ENCODE assay signal across 8 mouse cellular contexts in genomic region chr16:85677027-85677426, GRCm38 (mm10).
DNase-seq lines count a peak whose midpoint lies in the region; ATAC-seq and TF ChIP-seq lines count a peak whose summit lies in the region.

No protein-coding gene starts in this region.

- ATAC-seq in heart, embryonic 13.5 days (ENCODE audit: extremely low read depth, insufficient number of reproducible peaks, low FRiP score, low TSS enrichment), result no peak
- ATAC-seq in kidney, embryonic 14.5 days (ENCODE audit: low FRiP score, low TSS enrichment), result peak; percentile 69; the same call in 1 of the 2 replicates

- H3K36me3 ChIP-seq in heart, embryonic 13.5 days, result no peaks in the 10 kb centered on the region
- H3K36me3 ChIP-seq in kidney, embryonic 14.5 days (ENCODE audit: control insufficient read depth, insufficient read depth, low read length), result no peaks in the 10 kb centered on the region

- WGBS in heart, embryonic 13.5 days, result 27% methylated on average over 9 of the region's 9 CpGs
- WGBS in kidney, embryonic 14.5 days, result 37% methylated on average over 9 of the region's 9 CpGs

- H3K4me3 ChIP-seq in cortical plate, adult 2 months (ENCODE audit: insufficient read depth, low read length), result no peak overlapping the region
- H3K4me3 ChIP-seq in heart, embryonic 13.5 days, result no peak overlapping the region
- H3K4me3 ChIP-seq in kidney, embryonic 14.5 days (ENCODE audit: low read length), result no peak overlapping the region

- H3K27ac ChIP-seq in cortical plate, adult 2 months (ENCODE audit: insufficient read depth, low read length), result no peak overlapping the region
- no peak overlapping the region for H3K27ac ChIP-seq in heart, embryonic 13.5 days (replicated peaks)
- H3K27ac ChIP-seq in kidney, embryonic 14.5 days (ENCODE audit: low read depth, low read length), result no peak overlapping the region

- peak overlapping the region; percentile 21 for H3K4me2 ChIP-seq in heart, embryonic 13.5 days
- no peak overlapping the region for H3K4me2 ChIP-seq in kidney, embryonic 14.5 days (replicated peaks; ENCODE audit: low read depth, low read length)

- H3K9ac ChIP-seq in heart, embryonic 13.5 days, result no peak overlapping the region
- H3K9ac ChIP-seq in kidney, embryonic 14.5 days (ENCODE audit: low read depth, low read length), result no peak overlapping the region

- DNase-seq in urinary bladder, postnatal 25 days (ENCODE audit: low spot score), result peak; percentile 23
- no peak for DNase-seq in urinary bladder, postnatal 10 days (ENCODE audit: low spot score)
- DNase-seq in lung, adult 18-20 months, result peak; percentile 6 to 17
- DNase-seq in retina, embryonic 14.5 days (ENCODE audit: low spot score), result peak; percentile 80
- no peak for DNase-seq in T-cell, adult 2 months (ENCODE audit: low spot score)

- H3K9me3 ChIP-seq in heart, embryonic 13.5 days, result no peaks in the 10 kb centered on the region
- H3K9me3 ChIP-seq in kidney, embryonic 14.5 days (ENCODE audit: control insufficient read depth, low read length), result no peaks in the 10 kb centered on the region

- H3K27me3 ChIP-seq in heart, embryonic 13.5 days (replicated peaks), result no peaks in the 10 kb centered on the region
- no peaks in the 10 kb centered on the region for H3K27me3 ChIP-seq in kidney, embryonic 14.5 days (ENCODE audit: control insufficient read depth, insufficient read depth, low read length)

- peak; percentile 46 for TF ChIP-seq CTCF in cortical plate, adult 2 months (IDR thresholded peaks at IDR 0.05; ENCODE audit: extremely low read depth, insufficient read depth, low read length)

- no peaks in the 10 kb centered on the region; the same call in 1 of the 2 replicates for H3K4me1 ChIP-seq in cortical plate, adult 2 months (ENCODE audit: control insufficient read depth, insufficient read depth, low read length)
- H3K4me1 ChIP-seq in heart, embryonic 13.5 days, result peaks cover 16% of the 10 kb centered on the region
- no peaks in the 10 kb centered on the region for H3K4me1 ChIP-seq in kidney, embryonic 14.5 days (ENCODE audit: control insufficient read depth, insufficient read depth, low read length)

- no peak for TF ChIP-seq POLR2A in cortical plate, adult 2 months (IDR thresholded peaks at IDR 0.05; ENCODE audit: extremely low read depth, insufficient read depth, low read length)

Comparison
In these comparisons a context has a peak if more than half of its experiments do, and no peak if none do; other contexts are left out.
1. DNase-seq: peak in urinary bladder, postnatal 25 days (single experiment), lung, adult 18-20 months (2 of 2) and retina, embryonic 14.5 days (single experiment); none in urinary bladder, postnatal 10 days (single experiment) and T-cell, adult 2 months (single experiment).